Mouse (Mus musculus): Measurements from ENCODE around the gene Spata31d1d.
A peak's percentile ranks its signal among the peaks of the same experiment; 100 is the strongest.
"Not testable (repeated sequence)": the region's sequence is repeated elsewhere in the genome, so short reads cannot be mapped to it uniquely, and the experiment has no call there.

Spata31d1d gene

DNA sequence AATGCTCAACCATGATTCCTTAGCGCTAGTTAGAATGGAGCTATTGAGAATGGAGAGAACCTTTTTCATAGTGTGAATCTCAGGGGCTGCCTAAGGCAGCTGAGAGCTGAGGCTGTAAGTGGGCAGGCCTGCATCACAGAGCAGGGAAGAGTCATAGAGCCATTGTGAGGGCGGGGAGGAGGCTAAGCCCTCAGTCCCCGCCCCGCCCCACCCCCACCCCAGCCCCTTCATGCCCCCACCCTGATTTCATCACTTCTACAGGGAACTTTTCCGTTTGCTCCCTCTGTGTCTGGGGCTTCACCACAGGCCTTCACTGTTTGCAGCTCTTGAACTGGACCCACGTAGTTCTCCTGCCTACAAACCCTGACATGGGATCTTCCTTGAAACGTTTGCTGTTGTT, at the start of gene Spata31d1d:
Gene Spata31d1d, minus strand, starts transcription at position 101 of the 400 bp plus-strand sequence.
- DNase-seq (ENCODE audit: low read depth, low spot score): no peak

DNA sequence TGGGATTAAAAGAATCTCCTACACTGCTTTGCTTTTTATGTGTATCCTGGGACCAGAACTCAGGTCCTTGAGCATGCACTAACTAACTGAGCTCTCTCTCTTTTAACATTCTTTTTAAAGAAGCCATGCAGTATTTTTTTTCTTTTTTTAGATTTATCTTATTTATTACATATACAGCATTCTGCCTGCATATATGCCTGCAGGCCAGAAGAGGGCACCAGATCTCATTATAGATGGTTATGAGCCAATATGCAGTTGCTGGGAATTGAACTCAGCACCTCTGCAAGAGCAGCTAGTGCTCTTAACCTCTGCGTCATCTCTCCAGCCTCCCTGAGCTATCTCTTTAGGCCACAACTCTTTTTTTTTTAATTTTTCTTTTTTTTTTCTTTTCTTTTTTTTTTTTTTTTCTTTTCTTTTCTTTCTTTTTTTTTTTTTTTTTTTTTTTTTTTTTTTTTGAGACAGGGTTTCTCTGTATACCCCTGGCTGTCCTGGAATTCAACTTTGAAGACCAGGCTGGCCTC, 48.3 kb upstream of the Spata31d1d start:
- DNase-seq (ENCODE audit: low read depth, low spot score): not testable (repeated sequence)

DNA sequence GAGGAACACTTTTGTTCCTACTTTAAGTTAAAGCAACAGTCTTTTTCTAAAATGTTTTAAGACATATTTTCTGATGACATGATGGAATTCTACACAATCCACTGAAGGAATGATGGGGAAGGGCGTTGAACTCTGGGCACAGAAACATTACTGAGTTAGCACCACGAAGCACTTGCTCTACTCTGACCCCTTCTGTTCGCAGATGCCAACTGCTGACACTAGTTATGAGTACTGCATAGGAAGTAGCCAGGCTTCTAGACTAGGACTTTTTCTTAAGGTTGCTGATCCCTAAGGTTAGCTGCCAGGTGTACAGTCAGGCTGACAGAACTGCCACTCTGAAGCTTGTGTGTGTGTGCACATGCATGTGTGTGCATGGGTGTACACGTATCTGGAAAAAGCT, 47.7 kb upstream of the Spata31d1d start:
- peak; percentile 42 for DNase-seq (ENCODE audit: low read depth, low spot score)

DNA sequence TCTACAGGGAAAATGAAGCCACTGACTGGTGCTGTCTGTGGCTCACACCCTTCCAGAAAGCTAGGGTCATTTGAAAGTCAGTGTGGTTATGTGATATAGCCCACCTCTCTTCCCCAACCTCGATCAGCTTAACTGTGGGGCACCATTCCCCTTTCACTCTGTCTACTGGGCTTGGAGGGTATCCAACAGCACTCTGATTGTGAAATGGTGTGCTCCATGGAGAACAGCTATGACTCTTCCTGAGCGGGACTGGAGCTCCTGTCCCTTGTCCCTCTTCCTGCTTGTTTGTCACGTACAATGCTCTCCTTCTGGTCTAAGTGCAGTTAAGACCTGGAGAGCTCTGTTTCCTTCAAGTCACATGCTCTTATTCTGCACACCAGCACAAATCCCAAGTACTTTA, 43.6 kb upstream of the Spata31d1d start:
- no peak for DNase-seq (ENCODE audit: low read depth, low spot score)

DNA sequence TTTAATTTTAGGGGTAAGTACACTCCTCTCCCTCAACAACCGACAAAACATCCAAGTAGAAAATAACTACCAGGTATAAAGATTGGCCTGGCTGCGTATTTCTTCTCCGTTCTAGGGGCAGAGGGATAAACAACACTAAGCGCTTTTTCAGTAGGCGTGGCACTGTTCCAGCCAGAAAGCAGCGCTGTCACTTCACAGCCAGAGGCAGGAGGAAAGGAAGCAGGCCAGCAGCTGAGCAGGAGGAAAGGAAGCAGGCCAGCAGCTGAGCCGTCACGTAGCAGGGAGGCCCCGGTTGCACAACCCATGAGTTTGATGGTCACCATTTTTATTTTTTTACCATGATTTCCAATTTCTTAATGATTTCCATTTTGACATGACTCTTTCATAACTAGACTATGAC, 39.7 kb upstream of the Spata31d1d start:
- peak; percentile 49 for DNase-seq (ENCODE audit: low read depth, low spot score)

DNA sequence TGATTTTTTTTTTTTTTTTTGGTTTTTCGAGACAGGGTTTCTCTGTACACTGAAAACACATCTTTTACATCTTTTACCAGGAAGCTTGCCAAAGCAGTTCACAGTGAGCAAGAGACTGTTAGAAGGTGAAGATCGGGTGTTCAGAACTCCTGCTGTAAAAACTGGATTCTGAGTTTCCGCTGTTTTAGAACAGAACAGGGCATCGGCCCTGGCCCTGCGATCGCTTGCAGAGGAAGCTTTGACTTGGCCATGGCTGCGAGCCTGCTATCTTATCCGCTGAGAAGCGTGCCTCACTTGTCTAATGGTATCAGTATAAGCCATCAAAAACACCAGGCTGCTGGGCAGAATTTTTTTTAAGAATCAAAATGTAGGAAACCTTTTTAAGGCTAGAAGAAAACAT, 39.3 kb upstream of the Spata31d1d start:
- no peak for DNase-seq (ENCODE audit: low read depth, low spot score)

DNA sequence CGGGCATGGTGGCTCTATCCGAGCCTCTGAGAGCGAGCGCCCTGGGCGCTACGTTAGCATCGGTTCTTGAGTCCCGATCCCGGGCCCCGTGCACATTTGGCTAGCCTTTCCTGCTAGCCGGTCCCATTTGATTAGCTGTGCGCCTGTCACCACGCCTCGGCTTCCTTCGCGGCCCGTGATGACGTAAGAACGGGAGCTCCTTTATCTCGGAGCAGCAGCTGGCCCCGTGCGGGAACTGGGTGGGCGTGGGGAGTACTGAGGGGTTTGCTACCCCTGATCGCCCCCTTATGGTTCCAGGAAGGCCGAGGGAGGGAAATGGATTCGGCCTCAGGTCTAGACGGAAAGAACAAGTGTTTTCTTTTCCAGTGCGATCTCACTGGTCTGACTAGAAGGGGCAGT, 38.6 kb upstream of the Spata31d1d start:
- DNase-seq (ENCODE audit: low read depth, low spot score): peak; percentile 96

DNA sequence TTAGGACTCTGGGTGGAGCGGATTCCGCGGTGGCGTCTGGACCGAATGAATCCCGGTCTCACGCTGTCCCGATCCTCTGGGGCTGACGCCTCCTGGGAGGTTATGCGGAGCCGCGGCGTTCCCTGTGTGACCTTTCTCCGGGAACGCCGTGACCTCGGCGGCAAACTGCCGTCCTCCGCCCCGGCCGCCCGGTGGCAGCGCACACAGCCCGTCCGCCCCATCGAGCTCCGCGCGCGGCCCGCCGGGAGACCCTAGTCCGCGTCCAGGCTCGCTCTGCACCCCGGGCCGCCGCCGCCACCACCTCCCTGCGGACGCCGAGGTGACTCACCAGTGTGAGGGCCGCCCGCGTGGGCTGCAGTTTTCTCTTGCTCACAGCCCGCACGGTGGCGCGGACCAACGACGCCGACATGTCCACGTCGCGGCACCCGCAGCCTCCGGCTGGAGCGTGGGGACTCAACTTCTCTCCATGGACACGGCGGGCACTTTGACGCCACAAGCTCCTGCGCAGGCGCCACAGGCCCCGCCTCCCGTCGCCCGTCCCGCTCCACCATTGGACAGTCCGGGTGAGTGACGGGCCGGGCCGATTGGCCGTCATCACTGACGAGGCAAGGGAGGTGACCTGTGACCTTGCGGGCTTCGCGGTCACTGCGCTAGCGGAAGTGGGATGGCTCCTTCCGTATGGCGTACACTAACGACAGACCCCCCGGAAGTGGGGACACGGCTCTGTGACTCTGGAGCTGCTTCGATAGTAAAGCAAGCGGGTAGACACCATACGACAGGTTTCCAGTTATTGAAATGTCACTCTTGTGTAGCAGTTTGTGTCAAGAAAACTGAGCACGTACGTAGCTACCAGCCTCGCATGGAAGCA, 38.0 kb upstream of the Spata31d1d start, which contains the start of gene Isca1:
Gene Isca1, minus strand, starts transcription at position 515 of the 868 bp plus-strand sequence.
- peak; percentile 98 for DNase-seq (ENCODE audit: low read depth, low spot score)

DNA sequence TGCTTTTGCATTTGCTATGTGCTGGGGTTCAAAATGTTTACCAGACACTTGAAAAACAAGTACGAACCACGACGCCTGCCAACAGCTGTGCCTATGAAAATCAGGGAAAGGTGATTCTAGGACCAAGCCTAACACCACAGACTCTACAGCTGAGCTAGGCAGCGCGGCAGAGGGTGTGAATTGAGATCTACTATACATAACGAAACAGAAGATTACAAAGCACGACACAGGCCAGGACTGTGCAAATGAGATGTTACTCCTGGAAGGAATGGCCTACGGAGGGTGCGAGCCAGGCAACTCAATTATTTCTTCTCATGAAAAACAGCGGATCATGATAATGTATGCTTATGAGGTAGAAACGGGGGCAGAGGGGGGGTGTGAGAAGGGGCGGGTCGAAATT, 37.0 kb upstream of the Spata31d1d start:
- DNase-seq (ENCODE audit: low read depth, low spot score): no peak

DNA sequence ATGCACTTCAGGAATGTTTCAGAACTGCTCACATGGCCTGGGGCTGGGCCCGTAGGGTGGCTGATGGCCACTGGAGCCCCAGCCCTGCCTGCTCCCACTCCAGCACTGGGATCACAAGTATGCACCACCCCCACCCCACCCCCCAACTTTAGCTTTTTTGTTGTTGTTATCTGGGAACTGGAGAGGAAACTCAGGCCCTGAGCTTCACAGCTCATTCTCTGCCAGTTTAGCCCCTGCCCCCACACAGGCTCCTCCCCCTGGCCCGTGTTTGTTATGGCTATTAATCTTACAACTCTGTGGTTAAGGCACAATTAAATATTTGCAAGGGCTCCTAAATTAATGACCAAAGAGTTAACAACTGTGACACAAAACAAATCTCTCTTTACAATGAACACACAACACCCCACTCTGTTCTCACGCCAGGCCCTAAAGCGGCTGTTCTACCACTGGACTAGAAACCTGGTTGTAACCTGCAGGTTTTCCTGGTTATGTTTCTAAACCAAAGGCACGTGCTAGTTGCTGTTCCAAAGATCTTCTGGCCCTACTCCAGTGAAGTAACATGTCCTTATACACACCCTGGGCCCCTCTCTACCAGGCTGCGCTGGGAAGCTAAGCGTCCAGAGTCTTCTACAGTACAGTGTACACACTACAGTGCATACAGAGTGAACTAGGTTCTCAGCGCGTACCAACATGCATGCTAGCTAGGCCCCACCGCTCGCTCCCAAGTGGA, 35.4 kb upstream of the Spata31d1d start:
- no peak for DNase-seq (ENCODE audit: low read depth, low spot score)

DNA sequence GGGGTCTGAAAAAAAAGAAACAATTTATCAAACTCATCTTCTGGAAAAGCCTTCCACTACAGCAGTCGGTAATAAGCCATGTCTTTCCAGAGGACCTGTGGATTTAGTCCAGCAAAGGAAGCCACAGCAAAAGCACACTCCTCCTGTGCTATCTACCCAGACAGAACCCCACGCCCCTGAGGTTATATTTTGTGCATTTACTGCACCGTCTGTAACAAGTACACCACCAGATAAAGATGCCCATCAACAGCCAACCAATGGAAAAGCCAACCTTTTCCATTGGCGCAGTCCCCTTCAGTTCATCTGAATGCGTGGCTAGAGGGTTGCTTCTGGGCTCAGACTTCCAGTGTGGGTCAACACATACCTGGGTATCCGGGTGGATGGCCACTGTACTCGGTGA, 31.2 kb upstream of the Spata31d1d start:
- no peak for DNase-seq (ENCODE audit: low read depth, low spot score)

DNA sequence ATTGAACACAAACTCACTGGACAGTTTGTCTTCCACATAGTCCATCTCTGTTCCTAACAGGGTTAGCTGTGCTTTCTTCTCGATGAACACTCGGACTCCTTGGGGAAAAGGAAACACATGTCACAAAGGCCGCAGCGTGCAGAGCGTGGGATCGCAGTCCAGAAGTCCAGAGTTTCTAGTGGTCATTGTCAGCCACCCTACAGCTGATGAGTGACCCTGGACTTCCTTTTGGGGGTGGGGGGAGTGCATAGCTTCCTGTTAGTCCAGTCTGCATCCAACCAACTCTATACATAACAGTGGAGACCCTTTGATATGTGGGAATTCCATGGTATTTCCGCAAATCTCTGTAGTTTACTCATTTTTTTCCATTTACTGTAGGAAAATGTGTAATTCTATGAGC, 25.4 kb upstream of the Spata31d1d start:
- no peak for DNase-seq (ENCODE audit: low read depth, low spot score)

DNA sequence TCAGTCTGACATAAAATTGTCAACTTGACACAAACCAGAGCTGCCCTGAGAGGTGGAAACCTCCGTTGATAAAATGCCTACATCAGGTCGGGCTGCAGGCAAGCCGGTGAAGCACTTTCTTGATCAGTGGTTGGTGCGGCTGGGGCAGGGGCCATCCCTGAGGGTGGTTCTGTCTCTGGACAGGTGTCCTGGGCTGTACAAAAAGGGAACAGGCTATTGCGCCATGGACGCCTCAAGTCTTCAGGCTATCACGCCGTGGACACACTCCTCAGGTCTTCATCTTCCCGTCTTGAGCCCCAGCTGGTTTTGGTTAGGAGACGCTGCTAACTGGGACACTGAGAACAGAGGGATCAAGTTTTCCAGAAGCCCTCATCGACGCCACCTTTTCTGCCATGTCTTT, 18.8 kb upstream of the Spata31d1d start:
- DNase-seq (ENCODE audit: low read depth, low spot score): no peak

DNA sequence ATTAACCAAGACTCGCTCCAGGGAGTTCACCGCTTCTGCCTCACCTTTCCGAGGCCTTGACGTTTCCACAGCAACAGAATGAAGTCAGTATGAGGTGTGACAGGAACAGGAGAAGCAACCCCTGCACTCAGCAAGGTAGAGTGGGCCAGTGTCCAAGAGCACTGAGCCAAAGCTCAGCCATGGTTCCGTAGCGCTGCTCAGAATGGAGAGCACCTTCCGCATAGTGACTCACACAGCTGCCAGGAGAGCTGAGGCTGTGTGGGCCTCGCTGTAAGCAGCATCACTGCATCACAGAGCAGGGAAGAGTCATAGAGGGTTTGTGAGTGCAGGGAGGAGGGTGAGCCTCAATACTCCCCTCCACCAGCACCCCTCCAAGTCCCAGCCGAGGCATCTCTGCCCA, 15.2 kb upstream of the Spata31d1d start, which contains the start of gene 1700014D04Rik:
Gene 1700014D04Rik, minus strand, starts transcription at position 42 of the 400 bp plus-strand sequence.
- no peak for DNase-seq (ENCODE audit: low read depth, low spot score)

DNA sequence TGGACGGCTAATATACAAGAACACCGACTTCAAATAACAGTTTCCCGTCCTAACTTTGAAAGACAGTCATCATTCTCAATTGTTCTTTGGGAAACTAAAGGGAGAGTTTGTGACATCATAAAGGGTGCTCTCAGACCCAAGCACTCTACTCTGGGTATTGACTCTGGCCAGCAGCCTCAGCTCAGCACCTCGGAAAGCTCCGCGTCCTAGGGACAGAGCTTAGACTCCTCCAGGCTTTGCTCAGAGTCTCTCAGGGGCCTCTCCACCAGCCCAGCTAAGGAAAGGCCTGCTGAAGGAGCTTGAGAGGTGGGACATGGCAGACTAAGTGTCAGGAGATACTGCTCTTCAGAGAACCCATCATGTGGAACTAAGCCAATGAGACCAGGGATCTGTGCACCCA, 14.6 kb upstream of the Spata31d1d start:
- peak; percentile 61 for DNase-seq (ENCODE audit: low read depth, low spot score)

DNA sequence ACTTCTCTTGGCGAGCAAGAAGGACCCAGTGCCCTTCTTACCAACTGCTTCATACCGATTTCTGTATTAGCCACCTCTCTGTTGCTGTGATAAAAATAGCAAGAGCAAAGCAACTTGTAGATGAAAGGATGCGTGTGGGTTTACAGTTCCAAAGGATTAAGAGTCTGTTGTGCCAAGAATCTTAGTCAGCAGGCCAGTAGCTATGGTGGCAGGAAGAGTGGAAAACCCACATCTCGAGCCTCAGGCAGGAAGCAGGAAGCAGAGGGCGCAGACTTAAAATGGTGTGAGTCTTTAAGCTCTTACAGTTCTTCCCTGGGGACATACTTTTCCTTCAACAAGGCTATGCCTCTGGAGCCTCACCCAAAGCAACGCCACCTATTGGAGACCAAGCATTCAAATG, 13.9 kb upstream of the Spata31d1d start:
- DNase-seq (ENCODE audit: low read depth, low spot score): no peak

DNA sequence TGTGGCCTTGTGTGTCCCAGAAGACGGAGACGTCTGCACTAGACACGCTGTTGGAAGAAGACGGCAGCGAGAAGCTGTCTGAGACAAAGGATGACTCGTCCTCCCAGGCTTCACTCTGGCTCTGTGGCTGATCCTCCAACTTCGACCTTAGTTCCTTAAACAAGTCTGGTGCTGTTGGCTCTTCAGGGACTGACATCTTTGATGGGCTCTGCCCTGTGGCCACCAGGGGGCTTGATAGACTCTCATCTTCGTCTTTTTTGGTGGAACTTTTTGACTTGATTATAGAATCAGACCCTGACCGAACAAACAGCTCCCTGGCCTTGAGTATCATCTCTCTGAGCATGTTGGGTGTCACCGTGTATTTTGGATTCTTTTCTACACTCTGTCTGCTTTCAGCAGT, 10.1 kb upstream of the Spata31d1d start:
- DNase-seq (ENCODE audit: low read depth, low spot score): peak; percentile 59

DNA sequence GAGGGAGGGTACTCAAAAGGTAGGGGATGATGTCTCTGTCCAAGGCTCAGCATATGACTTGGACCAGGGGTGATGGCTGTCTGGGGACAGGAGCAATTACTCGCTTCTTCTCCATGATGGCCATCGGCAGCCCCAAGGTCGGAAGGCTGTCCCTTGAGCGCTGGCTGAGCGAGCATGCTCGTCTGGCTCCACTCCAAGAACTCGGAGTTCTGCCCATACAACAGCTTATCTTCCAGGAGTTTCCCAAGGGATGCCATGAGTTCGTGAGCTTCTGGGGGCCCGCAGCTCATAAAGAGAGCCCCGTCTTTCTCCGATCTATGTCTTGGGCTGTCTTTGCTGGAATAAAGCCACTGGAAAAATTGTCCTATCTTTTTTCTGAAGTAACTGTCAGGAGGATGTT, 9.5 kb upstream of the Spata31d1d start:
- no peak for DNase-seq (ENCODE audit: low read depth, low spot score)

DNA sequence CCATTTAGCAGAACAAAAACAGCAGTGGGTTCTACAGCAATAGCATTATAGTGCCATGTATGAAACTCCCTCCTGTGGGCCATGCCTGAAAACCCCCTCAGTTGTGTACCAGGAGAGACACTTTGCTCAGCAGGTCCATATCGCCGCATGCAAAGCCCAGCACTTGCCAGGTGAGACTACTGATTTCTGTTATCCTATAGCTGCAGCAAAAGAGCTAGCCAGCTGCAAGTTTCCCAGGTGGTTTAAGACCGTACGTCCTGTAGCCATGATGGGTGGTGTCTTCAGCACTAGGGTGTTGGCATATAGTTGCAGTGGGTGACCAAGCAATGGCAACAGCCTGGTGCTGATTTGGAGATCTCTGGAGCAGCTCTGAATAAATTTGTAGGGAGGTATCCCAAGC, 7.8 kb upstream of the Spata31d1d start:
- DNase-seq (ENCODE audit: low read depth, low spot score): no peak

DNA sequence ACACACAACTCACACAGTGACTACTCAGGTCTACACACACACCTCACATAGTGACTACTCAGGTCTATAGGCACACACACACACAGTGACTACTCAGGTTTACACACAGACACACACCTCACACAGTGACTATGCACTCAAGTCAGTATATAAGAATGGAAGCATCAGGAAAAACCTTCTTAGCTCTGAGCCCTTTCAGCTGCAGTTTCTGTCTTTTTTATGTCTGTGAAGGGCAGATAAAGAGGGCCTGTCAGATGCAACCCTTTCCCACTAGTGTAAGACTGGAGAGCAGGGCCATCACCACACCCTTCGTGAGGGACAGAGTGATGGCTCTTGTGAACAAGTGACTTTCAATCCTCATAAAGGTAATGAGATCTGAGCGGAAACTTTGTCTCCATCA, 6.9 kb upstream of the Spata31d1d start:
- no peak for DNase-seq (ENCODE audit: low read depth, low spot score)

DNA sequence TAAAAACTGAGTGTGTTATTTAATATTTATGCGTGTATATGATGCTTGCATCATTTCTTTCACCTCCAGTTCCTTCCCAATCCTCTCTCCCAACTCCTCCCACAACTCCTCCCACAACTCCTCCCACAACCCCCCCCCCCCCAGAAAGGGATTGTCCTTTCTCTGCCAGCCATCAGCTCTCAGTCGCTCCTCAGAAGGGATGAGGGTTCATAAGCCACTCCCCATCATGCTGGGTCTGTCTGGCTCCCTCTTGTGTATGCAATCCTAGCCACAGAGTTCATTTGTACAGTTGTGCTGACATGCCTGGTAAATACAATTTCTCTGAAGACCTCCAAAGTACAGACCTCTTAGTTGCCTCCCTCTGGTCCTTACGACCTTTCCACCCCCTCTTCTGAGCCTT, 3.6 kb upstream of the Spata31d1d start:
- DNase-seq (ENCODE audit: low read depth, low spot score): peak; percentile 90

DNA sequence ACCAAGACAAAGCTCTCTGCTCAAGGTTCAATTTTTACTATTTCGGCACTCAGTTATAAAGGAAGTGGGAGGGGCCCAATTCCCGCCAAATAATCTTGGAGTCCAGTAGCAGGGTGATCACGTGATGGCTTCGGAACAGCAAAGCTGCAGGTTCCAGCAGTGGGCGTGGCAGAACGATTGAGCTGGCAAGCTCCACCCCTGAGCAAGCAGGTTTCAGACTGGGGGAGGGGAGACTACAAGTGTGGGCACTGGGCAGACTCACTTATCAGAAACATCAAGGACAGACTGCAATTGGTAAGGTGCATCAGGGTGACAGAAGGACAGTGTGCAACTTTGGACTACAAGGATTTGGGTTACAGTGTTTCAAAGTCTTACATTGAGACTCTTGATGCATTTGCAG, 2.8 kb upstream of the Spata31d1d start:
- DNase-seq (ENCODE audit: low read depth, low spot score): peak; percentile 58

DNA sequence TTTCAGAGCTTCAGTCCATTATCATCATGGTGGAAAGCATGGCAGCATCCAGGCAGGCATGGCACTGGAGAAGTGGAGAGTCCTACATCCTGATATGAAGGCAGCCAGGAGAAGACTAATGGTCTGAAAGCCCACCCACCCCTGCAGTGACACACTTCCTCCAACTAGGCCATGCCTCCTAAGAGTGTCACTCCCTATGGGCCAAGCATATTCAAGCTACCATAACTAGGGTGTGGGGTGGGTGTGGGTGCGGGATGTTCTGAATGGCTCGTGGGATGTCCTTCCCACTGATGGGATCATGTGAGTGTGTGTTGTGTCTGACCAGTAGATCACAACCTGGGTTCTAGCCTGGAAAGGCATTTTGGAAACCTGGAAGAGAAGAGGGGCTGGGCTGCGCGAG, 2.4 kb upstream of the Spata31d1d start:
- peak; percentile 31 for DNase-seq (ENCODE audit: low read depth, low spot score)
